Mouse (Mus musculus): ENCODE data around the gene Fuca1.
"Not testable (repeated sequence)": the region's sequence is repeated elsewhere in the genome, so short reads cannot be mapped to it uniquely, and the experiment has no call there.

Gene Fuca1

DNA sequence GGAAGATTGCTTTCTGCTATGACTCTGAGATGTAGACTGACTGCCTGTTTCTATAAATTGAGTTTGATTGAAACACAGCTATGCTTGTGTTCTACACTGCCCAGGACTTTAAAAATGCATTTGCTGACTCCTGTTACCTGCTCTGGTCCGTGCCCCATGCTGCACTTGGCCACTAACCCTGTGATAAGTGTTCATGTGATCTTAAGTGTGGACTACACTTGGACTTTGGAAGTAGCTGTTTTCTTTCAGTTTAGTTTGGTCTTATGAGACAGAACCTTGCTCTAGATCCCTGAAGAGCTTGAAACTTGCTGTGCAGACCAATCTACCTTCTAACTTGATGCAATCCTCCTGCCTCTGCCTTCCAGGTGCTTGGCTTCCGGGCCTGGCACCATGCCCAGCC, 3.9 kb downstream of the Fuca1 start:
- peak; percentile 66 for DNase-seq

GRCm38 (mm10) chr4:135925341-135925740, 4.8 kb downstream of the Fuca1 start:
- DNase-seq: peak; percentile 66

GRCm38 (mm10) chr4:135926195-135926808, 5.8 kb downstream of the Fuca1 start:
- DNase-seq: no peak

GRCm38 (mm10) chr4:135926861-135927260, 6.3 kb downstream of the Fuca1 start:
- DNase-seq: no peak

DNA sequence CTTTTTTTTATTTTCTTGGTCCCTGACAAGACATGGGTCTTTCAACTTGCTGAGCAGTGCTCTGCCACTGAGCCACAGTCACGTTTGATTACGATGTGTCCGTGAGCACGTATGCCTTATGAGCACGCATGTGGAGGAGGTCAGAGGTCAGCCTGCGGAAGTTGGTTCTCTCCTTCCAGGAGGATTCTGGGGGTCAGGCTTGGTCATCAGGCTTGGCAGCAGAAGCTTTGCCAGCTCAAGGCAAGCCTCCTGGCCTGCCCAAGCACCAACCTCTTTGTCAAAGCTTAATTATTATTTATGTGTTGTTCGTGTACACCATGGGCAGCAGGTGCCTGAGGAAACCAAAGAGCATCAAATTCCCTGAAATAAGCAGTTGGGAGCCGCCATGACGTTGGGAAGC, 7.8 kb downstream of the Fuca1 start:
- no peak for DNase-seq

DNA sequence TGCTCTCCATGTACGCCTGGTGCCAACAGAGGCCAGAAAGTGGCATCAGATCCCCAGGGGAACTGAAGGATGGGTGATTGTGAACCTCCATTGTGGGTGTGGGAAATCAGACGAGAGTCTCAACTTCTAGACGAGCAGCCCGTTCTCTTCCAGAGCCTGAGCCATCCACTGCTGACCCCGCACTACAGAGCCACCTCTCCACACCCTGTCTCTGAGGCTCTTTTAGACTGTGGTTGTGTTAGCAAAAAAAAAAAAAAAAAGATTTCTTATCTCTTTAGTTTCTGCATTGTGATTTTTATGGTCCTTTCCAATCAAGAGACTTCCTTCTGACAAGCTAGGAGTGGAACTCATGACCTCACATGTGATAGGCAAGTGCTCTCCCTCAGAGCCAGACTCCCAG, 8.9 kb downstream of the Fuca1 start:
- DNase-seq: no peak

DNA sequence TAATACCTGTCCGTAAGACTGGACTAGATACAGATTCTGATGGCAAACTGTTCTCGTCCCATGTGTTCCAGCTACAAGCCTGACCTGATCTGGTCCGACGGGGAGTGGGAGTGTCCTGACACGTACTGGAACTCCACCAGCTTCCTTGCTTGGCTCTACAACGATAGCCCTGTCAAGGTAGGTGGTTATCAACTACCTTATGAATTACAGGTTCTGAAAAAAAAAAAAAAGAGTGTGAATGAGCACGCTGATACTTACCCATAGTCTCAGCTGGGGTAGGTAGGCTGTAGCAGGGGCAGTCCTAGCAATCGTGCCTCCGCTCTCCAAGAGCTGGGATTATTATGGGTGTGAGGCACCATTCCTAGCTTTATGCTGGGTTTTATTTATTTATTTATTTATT, 9.3 kb downstream of the Fuca1 start:
- DNase-seq: no peak

GRCm38 (mm10) chr4:135930239-135930638, 9.7 kb downstream of the Fuca1 start:
- DNase-seq: no peak

GRCm38 (mm10) chr4:135931832-135932231, 11.3 kb downstream of the Fuca1 start:
- no peak for DNase-seq

DNA sequence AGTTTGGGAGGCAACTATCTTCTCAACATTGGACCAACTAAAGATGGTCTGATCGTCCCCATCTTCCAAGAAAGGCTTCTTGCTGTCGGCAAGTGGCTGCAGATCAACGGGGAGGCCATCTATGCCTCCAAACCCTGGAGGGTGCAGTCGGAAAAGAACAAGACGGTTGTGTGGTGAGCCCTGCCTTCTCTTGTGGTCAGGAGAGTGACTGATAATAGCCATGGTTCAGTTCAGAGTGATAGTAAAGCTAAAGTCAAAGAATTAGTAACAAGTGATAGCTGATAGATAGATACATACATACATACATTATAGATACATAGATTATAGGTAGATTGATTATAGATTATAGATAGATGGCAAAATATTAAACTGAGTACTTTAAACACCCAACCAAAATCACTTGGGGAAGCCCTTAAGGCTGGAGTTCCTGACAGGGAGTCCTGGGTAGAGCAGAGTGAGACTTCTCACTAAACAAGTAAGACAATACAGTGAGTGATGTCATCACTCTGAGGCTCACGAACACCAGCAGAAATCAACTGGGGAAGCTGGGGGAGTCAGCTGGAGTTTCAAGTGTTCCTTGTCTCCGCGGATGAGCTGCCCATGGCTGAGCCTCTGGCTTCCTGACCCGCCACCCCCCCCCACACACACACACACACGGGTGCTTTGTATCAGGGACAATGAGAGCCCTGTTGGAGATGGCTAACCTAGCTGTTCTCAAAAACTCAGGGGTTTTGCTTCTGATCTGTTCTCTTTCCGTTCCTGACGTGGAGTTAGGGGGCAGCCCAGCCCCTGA, 14.4 kb downstream of the Fuca1 start:
- no peak for DNase-seq

DNA sequence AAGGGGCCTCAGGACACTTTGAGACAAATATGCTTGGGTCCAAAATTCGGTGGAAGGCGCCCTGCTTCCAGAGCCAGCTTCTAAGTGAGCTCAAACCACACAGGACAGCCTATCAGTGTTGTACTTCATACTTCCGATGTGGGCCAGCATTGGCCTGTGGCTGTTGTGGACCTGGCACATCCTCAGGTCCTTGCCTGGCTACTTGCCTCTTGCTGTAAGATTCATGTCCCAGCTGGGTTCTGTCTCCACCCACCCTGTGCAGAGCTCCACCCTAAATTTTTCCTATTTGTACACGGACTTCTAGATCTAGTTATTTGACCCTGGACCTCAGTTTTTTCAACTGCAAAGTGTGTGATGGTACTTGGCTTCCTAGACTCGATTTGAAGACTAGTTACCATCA, 15.0 kb downstream of the Fuca1 start:
- no peak for DNase-seq

- no peak for DNase-seq
Measured at GRCm38 (mm10) chr4:135938858-135939257, 18.3 kb downstream of the Fuca1 start.

DNA sequence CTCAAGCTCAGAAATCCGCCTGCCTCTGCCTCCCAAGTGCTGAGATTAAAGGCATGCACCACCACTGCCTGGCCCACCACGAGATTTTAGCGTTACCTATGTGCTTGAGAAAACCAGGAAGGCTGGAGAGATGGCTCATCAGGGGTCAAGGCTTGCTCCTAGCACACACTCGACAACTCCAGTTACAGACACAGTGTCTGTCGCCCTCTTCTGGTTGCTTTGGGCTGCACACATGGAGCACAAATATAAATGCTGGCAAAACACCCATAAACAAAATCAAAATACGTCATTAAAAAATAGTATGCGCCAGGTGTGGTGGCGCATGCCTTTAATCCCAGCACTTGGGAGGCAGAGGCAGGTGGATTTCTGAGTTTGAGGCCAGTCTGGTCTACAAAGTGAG, 20.5 kb downstream of the Fuca1 start:
- not testable (repeated sequence) for DNase-seq

DNA sequence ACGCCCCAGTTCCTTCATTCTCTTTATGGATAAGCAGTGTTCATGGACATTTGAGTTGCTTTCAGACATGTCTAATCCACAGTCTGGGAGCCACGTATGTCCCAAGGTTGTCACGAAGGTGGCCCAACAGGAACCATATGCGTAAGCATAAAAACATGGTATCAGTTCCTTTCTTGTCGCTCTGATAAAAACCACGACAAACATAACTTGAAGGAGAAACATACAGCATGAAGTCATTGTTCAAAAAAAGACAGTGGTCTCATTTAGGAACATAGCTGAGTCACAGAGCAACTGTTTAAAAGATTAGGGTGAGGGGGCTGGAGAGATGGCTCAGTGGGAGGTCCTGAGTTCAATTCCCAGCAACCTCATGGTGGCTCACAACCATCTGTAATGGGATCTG, 21.7 kb downstream of the Fuca1 start:
- DNase-seq: no peak

GRCm38 (mm10) chr4:135943389-135943788, 22.9 kb downstream of the Fuca1 start:
- DNase-seq: no peak

GRCm38 (mm10) chr4:135945706-135946105, 25.2 kb downstream of the Fuca1 start:
- no peak for DNase-seq

- peak; percentile 94 for DNase-seq
Measured at GRCm38 (mm10) chr4:135946278-135946658, 25.7 kb downstream of the Fuca1 start, which contains the start of gene Hmgcl. Hmgcl (plus strand) TSS chr4:135946448.

DNA sequence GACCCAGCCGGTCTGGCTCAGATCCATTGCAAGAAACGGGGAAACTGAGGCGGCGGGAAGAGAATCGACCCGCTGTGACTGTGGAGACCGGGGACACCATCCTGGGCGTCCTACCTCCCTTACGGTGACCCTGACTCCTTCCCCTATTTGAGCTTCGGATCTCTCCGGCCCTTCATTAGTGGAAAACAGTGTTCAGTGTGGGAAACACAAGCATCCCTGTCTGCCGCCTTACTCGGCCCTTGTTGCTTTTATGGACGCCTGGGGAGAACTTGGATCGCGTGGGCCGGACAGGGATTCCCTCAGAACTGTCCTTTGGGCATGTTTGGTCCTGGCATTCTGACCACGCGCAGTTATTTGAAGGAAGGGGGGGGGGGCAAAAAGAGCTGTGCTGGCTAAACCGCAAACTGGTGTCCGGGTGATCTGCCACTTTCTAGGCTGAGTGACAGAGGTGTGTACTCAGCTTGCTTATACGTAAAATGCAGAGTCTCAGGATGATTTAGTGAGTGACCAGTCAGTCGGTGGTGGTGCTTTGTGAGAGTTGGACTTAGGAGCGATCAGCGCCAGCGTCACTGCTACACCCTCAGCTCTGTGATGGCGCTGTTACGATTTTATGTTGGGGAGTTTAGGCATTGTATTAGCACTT, 26.2 kb downstream of the Fuca1 start:
- peak; percentile 19 for DNase-seq

- no peak for DNase-seq
Measured at GRCm38 (mm10) chr4:135948142-135948541, 27.6 kb downstream of the Fuca1 start.

GRCm38 (mm10) chr4:135949475-135949874, 28.9 kb downstream of the Fuca1 start:
- DNase-seq: peak; percentile 33

- peak; percentile 45 for DNase-seq
Measured at GRCm38 (mm10) chr4:135949911-135950310, 29.4 kb downstream of the Fuca1 start.

DNA sequence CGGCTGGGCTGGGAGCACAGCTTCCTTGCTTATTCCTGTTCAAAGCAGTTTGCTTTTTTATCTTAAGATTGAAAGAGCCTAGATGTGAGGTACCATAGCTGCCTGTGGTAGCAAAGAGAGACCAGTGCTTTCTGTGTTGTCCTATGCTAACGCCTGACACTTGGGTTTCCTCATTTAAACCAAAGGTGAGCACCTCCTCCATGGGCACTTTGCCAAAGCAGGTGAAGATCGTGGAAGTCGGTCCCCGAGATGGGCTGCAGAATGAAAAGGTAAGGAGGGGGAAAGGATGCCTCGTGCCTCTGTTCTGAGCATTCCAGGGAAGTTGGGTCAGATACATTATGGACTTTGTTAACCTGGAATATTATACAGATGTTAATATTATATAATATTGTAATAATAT, 29.8 kb downstream of the Fuca1 start:
- no peak for DNase-seq

GRCm38 (mm10) chr4:135951505-135951904, 31.0 kb downstream of the Fuca1 start:
- no peak for DNase-seq

GRCm38 (mm10) chr4:135953179-135953578, 32.6 kb downstream of the Fuca1 start:
- DNase-seq: no peak
